Mouse (Mus musculus) small intestine, adult 2 months (tissue): ENCODE measurements around the gene Rad23b.

ENCODE experiments used
- CTCF ChIP-seq: fragments of 200-500 bp; IDR thresholded peaks from 2 replicates; pipeline ENCODE4 v1.5.1; 2012; ENCODE audit warnings: low read depth, mild to moderate bottlenecking, control low read depth, inconsistent platforms, low read length, moderate library complexity, mixed read lengths; ENCODE audit not compliant: insufficient replicate concordance, insufficient read length; ENCODE audit errors: extremely low read depth
- POLR2A ChIP-seq: fragments of 200-500 bp; IDR thresholded peaks from 2 replicates; pipeline ENCODE4 v1.6.1; 2012; ENCODE audit warnings: low read depth, mild to moderate bottlenecking, control low read depth, inconsistent platforms, low read length, moderate library complexity

DNA sequence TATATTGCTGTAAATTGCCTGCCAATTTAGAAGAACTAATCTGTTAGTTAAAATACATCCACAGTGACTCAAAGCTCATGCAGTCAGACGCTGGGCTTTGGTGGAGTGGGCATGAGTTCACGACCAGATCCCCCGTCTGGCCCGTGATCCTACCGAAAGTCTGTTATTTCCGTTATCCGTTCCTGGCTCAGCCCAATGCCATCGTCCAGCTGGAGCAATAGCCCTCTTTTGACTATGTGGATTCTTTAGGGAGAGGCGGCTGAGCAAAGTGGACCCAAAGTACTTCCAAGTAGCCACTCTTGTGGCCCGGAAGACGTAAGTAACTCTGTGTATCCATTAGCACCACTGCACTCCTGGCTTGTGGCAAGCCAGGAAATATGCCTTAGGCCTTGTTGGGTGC is 49.1 kb downstream of the Rad23b start:
- TF ChIP-seq POLR2A (no peak), CTCF (no peak)
